Mouse (Mus musculus): ENCODE results near the gene Galnt9.

- no peak for TF ChIP-seq CTCF (IDR thresholded peaks at IDR 0.05; ENCODE audit: control insufficient read depth, insufficient read depth, insufficient read length)
- TF ChIP-seq USF1 (IDR thresholded peaks at IDR 0.05; ENCODE audit: low read depth) = no peak
- no peak for TF ChIP-seq MYOG (IDR thresholded peaks at IDR 0.05; ENCODE audit: control insufficient read depth, extremely low read depth, insufficient read length)
- TF ChIP-seq MYOD1 (IDR thresholded peaks at IDR 0.05; ENCODE audit: control insufficient read depth, insufficient read length, low read depth) = no peak
- TF ChIP-seq MAX (IDR thresholded peaks at IDR 0.05) = no peak
- no peak for TF ChIP-seq CEBPB (IDR thresholded peaks at IDR 0.05; ENCODE audit: low read depth)
- no peak for TF ChIP-seq FOSL1 (IDR thresholded peaks at IDR 0.05; ENCODE audit: insufficient read depth, low read length, poor library complexity, severe bottlenecking)
Measured at GRCm38 (mm10) chr5:110498071-110498470, 46.1 kb upstream of the Galnt9 start.
